Mouse (Mus musculus) stomach, embryonic 16.5 days (tissue): ENCODE data around the gene Prkab2. TPM values are rescaled to one million over a fixed set of nuclear protein-coding genes. Genes with fewer than 3 reads are reported as not detected.
A peak's percentile ranks its signal among the peaks of the same experiment; 100 is the strongest.

ENCODE experiments used
- ATAC-seq: fragments of 200-750 bp; cut with Nextera tagmentation; 2 replicates; pipeline ENCODE4 v1.8.0; 2017; ENCODE audit warnings: moderate number of reproducible peaks, moderate TSS enrichment; ENCODE audit not compliant: insufficient read depth, low FRiP score
- H3K27ac ChIP-seq: fragments of 300-500 bp; sonication (generic); 2 replicates; pipeline ENCODE4 v1.5.1; 2014; ENCODE audit warnings: low read length
- H3K27me3 ChIP-seq: fragments of 300-500 bp; sonication (generic); 2 replicates; pipeline ENCODE4 v1.6.1; 2014; ENCODE audit warnings: low read length, control low read depth, mixed read lengths; ENCODE audit not compliant: control insufficient read depth, insufficient read depth
- H3K36me3 ChIP-seq: fragments of 300-500 bp; sonication (generic); 2 replicates; pipeline ENCODE4 v1.6.1; 2014; ENCODE audit warnings: low read length; ENCODE audit not compliant: control insufficient read depth, insufficient read depth
- H3K4me1 ChIP-seq: fragments of 300-500 bp; sonication (generic); 2 replicates; pipeline ENCODE4 v1.6.1; 2014; ENCODE audit warnings: low read length, control low read depth, mixed read lengths; ENCODE audit not compliant: control insufficient read depth, insufficient read depth
- H3K4me2 ChIP-seq: fragments of 300-500 bp; sonication (generic); 2 replicates; pipeline ENCODE4 v1.6.1; 2014; ENCODE audit warnings: low read depth, low read length, mixed read lengths
- H3K4me3 ChIP-seq: fragments of 300-500 bp; sonication (generic); replicated peaks from 2 replicates; pipeline ENCODE4 v1.5.1; 2014; ENCODE audit warnings: mild to moderate bottlenecking, low read length
- H3K9ac ChIP-seq: fragments of 300-500 bp; sonication (generic); 2 replicates; pipeline ENCODE4 v1.6.1; 2014; ENCODE audit warnings: low read length
- H3K9me3 ChIP-seq: fragments of 300-500 bp; sonication (generic); replicated peaks from 2 replicates; pipeline ENCODE4 v1.6.1; 2016; ENCODE audit warnings: low read length, control low read depth; ENCODE audit not compliant: control insufficient read depth
- WGBS: fragments of 180-500 bp; shearing (Covaris S2); extraction: QIAGEN DNeasy Blood & Tissue Kit; methylation state at CpG from one replicate; pipeline ENCODE4 v1.1.7; 2014; 5-methylcytosine and 5-hydroxymethylcytosine counted together
- polyA plus RNA-seq: library from polyadenylated mRNA; unstranded; fragments of >200 nt; fragmentation: Nextera tagmentation; extraction: Ambion mirVana; gene quantifications from 2 replicates; pipeline ENCODE4 v1.2.1, GENCODE M21; 2015

Prkab2 gene
- polyA plus RNA-seq: 10.3 and 10.8 TPM in 2 replicates

DNA sequence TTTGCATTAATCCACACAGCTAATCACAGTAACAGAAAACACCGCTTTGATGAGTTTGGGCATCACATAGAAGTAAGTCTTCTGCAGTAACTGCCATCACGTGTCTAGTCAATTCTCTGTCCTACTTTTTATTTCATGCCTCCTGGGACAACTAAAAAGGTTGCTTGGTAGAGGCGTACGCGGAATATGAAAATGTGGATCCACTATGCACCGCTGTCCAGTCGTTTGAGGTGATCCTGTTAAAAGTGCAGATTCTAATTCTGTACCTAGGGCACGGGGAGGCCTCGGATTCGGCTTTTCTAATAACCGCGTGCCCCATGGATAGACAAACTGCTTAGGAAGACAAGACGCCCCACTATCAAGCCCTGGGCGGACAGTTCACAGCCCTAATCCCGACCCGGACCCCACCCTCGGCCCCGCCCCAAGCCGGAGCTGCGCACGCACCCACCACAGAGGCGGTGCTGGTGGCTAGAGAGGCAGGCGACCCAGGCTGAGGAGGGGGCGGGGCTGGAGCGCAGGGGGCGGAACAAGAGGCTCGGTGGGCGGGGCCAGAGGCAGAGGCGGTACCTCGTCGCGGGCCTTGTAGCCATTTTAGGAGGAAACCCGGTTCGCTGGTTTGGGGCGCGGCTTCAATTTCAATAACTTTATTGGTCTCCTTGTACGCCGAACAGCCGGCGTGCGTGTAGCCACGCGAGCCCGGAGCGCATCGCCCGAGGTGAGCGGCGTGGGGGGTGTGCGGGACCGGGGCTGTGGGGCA lies at the start of gene Prkab2:
Prkab2 (plus strand) TSS at position 539 of the 757 bp plus-strand sequence.
- peak; percentile 96 for ATAC-seq
- no peaks in the 10 kb centered on the region for H3K27me3 ChIP-seq
- peak within 1 kb of the TSS; percentile 85 for H3K4me2 ChIP-seq
- WGBS: 2% methylated on average over 51 of the region's 51 CpGs
- H3K9me3 ChIP-seq: 0 out of 2 replicates have a peak, but pooled peaks cover 2% of the 10 kb centered on the region
- H3K4me1 ChIP-seq: peaks cover 12% of the 10 kb centered on the region
- H3K27ac ChIP-seq: peak within 1 kb of the TSS; percentile 72
- H3K36me3 ChIP-seq: no peaks in the 10 kb centered on the region
- H3K4me3 ChIP-seq: peak within 1 kb of the TSS; percentile 71
- peak within 1 kb of the TSS; percentile 85 for H3K9ac ChIP-seq

- 5% methylated on average over 20 of the region's 20 CpGs for WGBS
- peak overlapping the region; percentile 90 for H3K27ac ChIP-seq
- H3K9me3 ChIP-seq: no peaks in the 10 kb centered on the region
- peak overlapping the region; percentile 76 for H3K4me3 ChIP-seq
- peak overlapping the region; percentile 69 for H3K4me2 ChIP-seq
- H3K4me1 ChIP-seq: peaks cover 3% of the 10 kb centered on the region; the same call in 1 of the 2 replicates
- peak overlapping the region; percentile 89 for H3K9ac ChIP-seq
- H3K36me3 ChIP-seq: no peaks in the 10 kb centered on the region
- H3K27me3 ChIP-seq: no peaks in the 10 kb centered on the region
- peak; percentile 38; the same call in 1 of the 2 replicates for ATAC-seq
Measured at GRCm38 (mm10) chr3:97609201-97609844, 48.7 kb upstream of the Prkab2 start.

DNA sequence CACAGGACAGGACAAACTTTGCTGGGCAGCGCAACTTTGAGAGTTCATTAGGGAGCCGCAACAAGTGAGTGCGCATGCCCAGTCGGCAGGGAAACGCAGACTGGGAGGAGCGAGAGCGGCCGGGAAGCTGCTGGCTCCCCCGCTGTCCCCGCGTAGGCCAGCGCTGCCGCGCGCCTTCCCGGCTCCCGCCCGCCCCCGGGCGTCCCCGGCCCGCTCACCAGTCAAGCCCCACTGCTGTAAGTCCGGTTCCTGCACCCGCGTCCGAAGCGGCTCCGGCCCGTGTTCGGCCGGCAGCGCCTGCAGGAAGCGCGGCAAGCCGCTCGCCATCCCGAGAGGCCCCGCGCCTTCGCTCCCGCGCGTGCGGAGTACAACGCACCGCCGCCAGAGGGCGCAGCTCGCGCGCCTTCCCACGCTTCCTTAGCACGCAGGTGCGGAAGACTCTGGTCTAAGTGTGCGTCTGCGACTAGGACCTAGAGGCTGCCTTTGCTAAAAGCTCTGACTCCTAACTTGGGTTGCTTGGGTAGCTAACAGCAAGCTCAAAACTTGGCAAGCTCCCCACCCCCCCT lies 48.1 kb upstream of the Prkab2 start, which contains the start of gene Chd1l:
Chd1l (minus strand) TSS at position 359 of the 566 bp plus-strand sequence.
- Histone ChIP-seq H3K36me3 (no peaks in the 10 kb centered on the region), H3K27me3 (no peaks in the 10 kb centered on the region), H3K27ac (peak within 1 kb of the TSS; percentile 90), H3K4me2 (peak within 1 kb of the TSS; percentile 69), H3K4me3 (peak within 1 kb of the TSS; percentile 76), H3K9me3 (no peaks in the 10 kb centered on the region), H3K4me1 (peaks cover 3% of the 10 kb centered on the region), H3K9ac (peak within 1 kb of the TSS; percentile 89)
- ATAC-seq: peak; percentile 92
- whole genome bisulfite sequencing: under 1% methylated on average over 56 of the region's 56 CpGs

GRCm38 (mm10) chr3:97611021-97611420 lies 47.0 kb upstream of the Prkab2 start:
- WGBS: 81% methylated on average over 6 of the region's 6 CpGs
- H3K27me3 ChIP-seq: no peaks in the 10 kb centered on the region
- H3K9me3 ChIP-seq: no peaks in the 10 kb centered on the region
- ATAC-seq: no peak
- H3K36me3 ChIP-seq: no peaks in the 10 kb centered on the region
- H3K4me3 ChIP-seq: no peak overlapping the region
- no peak overlapping the region for H3K9ac ChIP-seq
- H3K27ac ChIP-seq: no peak overlapping the region
- H3K4me2 ChIP-seq: no peak overlapping the region
- peaks cover 3% of the 10 kb centered on the region for H3K4me1 ChIP-seq

DNA sequence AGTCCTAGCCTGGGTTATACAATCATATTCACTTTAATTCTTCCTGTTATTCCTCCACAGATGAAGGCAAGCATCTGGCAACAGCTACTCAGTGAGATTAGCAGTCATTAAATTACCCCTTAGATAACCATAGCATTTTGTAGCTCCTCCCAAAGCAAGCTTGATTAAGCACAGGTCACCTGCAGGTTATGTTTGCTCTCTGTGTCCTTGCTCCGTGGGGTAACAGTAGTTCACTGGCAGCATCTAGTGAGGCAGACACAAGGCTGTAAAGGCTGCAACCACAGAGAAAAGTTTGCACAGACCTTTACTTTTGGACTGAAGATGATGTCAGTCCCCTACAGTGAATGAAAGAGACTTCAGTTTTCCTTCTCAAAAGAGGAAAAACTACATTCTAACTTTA lies 42.8 kb upstream of the Prkab2 start:
- H3K36me3 ChIP-seq: no peaks in the 10 kb centered on the region

DNA sequence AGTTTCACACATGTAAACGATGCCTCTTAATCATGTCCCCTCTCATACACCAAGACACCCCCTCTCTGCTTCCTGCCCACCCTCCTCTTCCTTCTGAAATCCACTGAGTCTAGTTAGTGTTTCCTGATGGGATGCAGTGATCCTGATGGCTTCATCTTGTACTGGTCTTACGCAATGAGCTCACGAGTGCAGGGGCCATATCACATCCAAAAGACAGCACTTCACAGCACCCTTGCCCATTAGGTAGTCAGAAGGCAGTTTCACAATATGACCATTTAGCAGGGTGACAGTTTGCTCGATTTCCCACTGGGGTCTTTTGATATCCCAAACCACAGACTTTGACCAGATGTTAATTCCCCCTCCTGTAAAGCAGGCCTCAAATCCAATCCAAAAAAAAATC lies 42.1 kb upstream of the Prkab2 start:
- 84% methylated on average over 4 of the region's 4 CpGs for WGBS
- H3K27ac ChIP-seq: no peak overlapping the region
- H3K9me3 ChIP-seq: no peaks in the 10 kb centered on the region
- no peak overlapping the region for H3K9ac ChIP-seq
- H3K4me1 ChIP-seq: no peaks in the 10 kb centered on the region; the same call in 1 of the 2 replicates
- no peak overlapping the region for H3K4me2 ChIP-seq
- H3K4me3 ChIP-seq: no peak overlapping the region
- no peak for ATAC-seq
- H3K27me3 ChIP-seq: no peaks in the 10 kb centered on the region
- H3K36me3 ChIP-seq: no peaks in the 10 kb centered on the region

More for the DNA sequence above, 42.8 kb upstream of the Prkab2 start:
- Histone ChIP-seq H3K9ac (no peak overlapping the region), H3K27me3 (no peaks in the 10 kb centered on the region), H3K4me3 (no peak overlapping the region), H3K4me2 (no peak overlapping the region), H3K4me1 (no peaks in the 10 kb centered on the region; the same call in 1 of the 2 replicates), H3K27ac (no peak overlapping the region), H3K9me3 (no peaks in the 10 kb centered on the region)
- 12% methylated on average over 1 of the region's 1 CpGs for WGBS
- peak; percentile 68; the same call in 1 of the 2 replicates for ATAC-seq

- H3K9me3 ChIP-seq: no peaks in the 10 kb centered on the region
- no peak overlapping the region for H3K9ac ChIP-seq
- no peaks in the 10 kb centered on the region for H3K36me3 ChIP-seq
- H3K4me2 ChIP-seq: no peak overlapping the region
- H3K4me3 ChIP-seq: no peak overlapping the region
- H3K27ac ChIP-seq: no peak overlapping the region
- no peak for ATAC-seq
- H3K4me1 ChIP-seq: no peaks in the 10 kb centered on the region; the same call in 1 of the 2 replicates
- WGBS: 90% methylated on average over 18 of the region's 19 CpGs
- H3K27me3 ChIP-seq: no peaks in the 10 kb centered on the region
Measured at GRCm38 (mm10) chr3:97617091-97617825, 40.7 kb upstream of the Prkab2 start.

DNA sequence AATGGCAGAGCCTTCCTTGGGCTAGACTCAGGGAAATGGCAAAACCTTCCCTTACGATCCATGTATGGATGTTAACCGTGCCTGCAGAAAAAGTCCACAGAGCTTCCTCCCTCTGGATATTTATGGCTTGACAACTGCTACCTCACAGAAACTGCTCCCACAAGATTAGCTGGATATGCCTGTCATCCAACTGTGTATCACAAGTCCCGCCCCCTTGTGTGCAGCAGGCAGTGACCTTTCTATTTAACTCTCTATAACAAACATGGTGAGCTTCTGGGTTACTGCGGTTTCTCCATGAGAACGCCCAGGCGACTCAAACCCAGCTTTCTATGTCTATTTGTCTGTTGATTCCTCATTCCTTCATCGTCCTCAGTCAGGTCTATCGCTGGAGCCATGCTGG lies 40.1 kb upstream of the Prkab2 start:
- no peaks in the 10 kb centered on the region for H3K9me3 ChIP-seq
- H3K4me3 ChIP-seq: no peak overlapping the region
- H3K9ac ChIP-seq: no peak overlapping the region
- WGBS: 55% methylated on average over 8 of the region's 8 CpGs
- no peaks in the 10 kb centered on the region for H3K27me3 ChIP-seq
- ATAC-seq: peak; percentile 69; the same call in 1 of the 2 replicates
- H3K4me2 ChIP-seq: no peak overlapping the region
- no peak overlapping the region for H3K27ac ChIP-seq
- no peaks in the 10 kb centered on the region; the same call in 1 of the 2 replicates for H3K4me1 ChIP-seq
- H3K36me3 ChIP-seq: no peaks in the 10 kb centered on the region
